Mouse (Mus musculus): ENCODE measurements at regions not wholly inside any gene's neighbourhood (a gene's known extent, or its start where the extent isn't known, plus 50 kb on each side); places are given as distances from the start of the nearest gene placed in this dataset.

DNA sequence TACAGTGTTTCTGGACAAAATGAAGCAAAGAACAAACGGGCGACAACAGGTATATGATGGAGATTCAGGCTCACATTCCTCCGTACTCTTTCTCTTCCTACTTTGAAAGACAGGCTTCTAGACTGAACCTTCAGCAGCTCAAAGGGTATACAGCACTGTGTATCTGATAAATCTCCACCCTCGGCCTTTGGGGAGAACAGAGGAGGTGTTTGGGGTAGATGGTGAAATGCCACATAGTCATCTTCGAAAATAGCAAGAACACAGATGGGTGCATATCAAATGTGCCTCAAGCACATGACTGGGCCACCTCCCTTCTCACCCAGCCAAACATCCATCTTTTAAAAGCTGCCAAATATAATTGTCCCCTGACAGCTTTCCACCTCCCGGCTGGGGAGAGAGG lies 184.8 kb upstream of the Ercc4 start:
- no peak for TF ChIP-seq CTCF (IDR thresholded peaks at IDR 0.05; ENCODE audit: extremely low read depth, insufficient read depth, insufficient read length, insufficient replicate concordance)
- no peak for TF ChIP-seq POLR2A (IDR thresholded peaks at IDR 0.05; ENCODE audit: low read depth, low read length)
